Mouse (Mus musculus) stomach, postnatal 0 days (tissue): ENCODE measurements around the gene Gm11562.

ENCODE experiments used
- CTCF ChIP-seq: IDR thresholded peaks from 2 replicates; pipeline ENCODE4 v1.5.1; 2016; ENCODE audit warnings: antibody characterized with exemption, low read depth, mild to moderate bottlenecking, moderate library complexity
- EP300 ChIP-seq: optimal IDR thresholded peaks from 2 replicates; pipeline ENCODE3; 2016; ENCODE audit warnings: antibody characterized with exemption

- TF ChIP-seq CTCF = no peak
- no peak for TF ChIP-seq EP300
Observed at GRCm38 (mm10) chr11:99614796-99615363, 5.4 kb downstream of the Gm11562 start, which contains the start of gene Krtap2-4.
